Mouse (Mus musculus) heart, adult 2 months (tissue): ENCODE results near the gene Cep128.

Source experiments
- CTCF ChIP-seq: fragments of 200-600 bp; IDR thresholded peaks from 2 replicates; pipeline ENCODE4 v1.8.1; 2022; ENCODE audit warnings: antibody characterized with exemption, mild to moderate bottlenecking, moderate library complexity
- EP300 ChIP-seq: fragments of 200-500 bp; IDR thresholded peaks from 2 replicates; pipeline ENCODE4 v1.6.1; 2011; ENCODE audit warnings: low read depth, low read length, control low read depth; ENCODE audit not compliant: insufficient read depth
- POLR2A ChIP-seq: fragments of 200-500 bp; IDR thresholded peaks from 2 replicates; pipeline ENCODE4 v1.6.1; 2011; ENCODE audit warnings: mild to moderate bottlenecking, low read depth, low read length, control low read depth; ENCODE audit not compliant: insufficient read depth

DNA sequence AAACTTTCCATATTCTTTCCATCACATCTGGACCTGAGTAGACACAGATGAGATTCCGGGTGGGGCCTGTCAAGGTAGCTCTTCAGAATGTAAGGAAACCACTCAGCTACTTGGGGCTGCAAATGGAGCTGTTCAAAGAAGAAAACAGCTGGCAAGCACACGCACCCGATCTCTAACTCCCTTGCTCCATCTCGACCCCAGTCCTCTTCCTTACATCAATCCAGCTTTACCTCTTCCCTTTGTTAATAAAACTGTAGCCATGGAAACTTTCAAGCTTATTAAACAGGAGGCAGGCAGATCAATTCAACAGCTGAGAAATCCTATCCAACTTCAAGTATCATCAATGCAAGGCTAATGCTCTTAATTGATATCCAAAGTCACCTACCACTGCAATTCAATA, 195.1 kb downstream of the Cep128 start:
- TF ChIP-seq POLR2A = no peak
- TF ChIP-seq CTCF = no peak
- no peak for TF ChIP-seq EP300
